Mouse (Mus musculus): ENCODE measurements around the gene Mark2. TPM values are rescaled to one million over a fixed set of nuclear protein-coding genes. Genes with fewer than 3 reads are reported as not detected.

The Mark2 gene
- polyA plus RNA-seq, 1 experiment from 2014 or later, result 40.5 TPM

GRCm38 (mm10) chr19:7291958-7292709 is 49.5 kb downstream of the Mark2 start:
- H3K9ac ChIP-seq (ENCODE audit: low read depth, low read length), result no peak overlapping the region
- peak overlapping the region; percentile 41; the same call in 1 of the 2 replicates for H3K27ac ChIP-seq (ENCODE audit: low read depth, low read length)
- H3K27me3 ChIP-seq (replicated peaks; ENCODE audit: control insufficient read depth, insufficient read depth, low read length), result no peaks in the 10 kb centered on the region
- WGBS, result 69% methylated on average over 7 of the region's 7 CpGs
- ATAC-seq, result 0 out of 2 replicates have a peak, but pooled peaks have one; percentile 31
- H3K36me3 ChIP-seq (ENCODE audit: control insufficient read depth, insufficient read depth, low read length), result 0 out of 2 replicates have a peak, but pooled peaks cover 7% of the 10 kb centered on the region
- H3K4me2 ChIP-seq (ENCODE audit: low read length), result no peak overlapping the region
- no peak overlapping the region for H3K4me3 ChIP-seq (ENCODE audit: low read length)
- H3K9me3 ChIP-seq (ENCODE audit: control insufficient read depth, low read length), result no peaks in the 10 kb centered on the region
- H3K4me1 ChIP-seq (ENCODE audit: control insufficient read depth, insufficient read depth, low read depth, low read length), result peaks cover 2% of the 10 kb centered on the region; the same call in 1 of the 2 replicates

DNA sequence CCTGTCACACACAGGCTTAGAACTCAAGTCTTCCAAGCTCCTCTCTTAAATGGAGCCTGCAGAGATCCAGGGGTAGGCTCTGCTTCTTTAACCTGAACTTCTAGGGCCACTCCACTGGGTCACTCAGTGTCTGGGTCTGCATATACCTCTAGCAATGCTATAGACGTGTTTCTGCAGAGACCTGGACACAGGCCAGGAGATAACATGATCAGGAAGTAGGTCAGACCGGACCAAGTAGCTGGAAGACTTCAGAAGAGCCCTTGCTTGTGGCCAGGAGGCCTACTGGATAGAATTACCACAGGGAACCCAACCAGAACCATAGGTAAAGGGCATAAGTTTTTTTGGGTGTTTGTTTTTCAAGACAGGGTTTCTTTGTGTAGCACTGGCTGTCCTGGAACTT is 51.9 kb downstream of the Mark2 start:
- no peak overlapping the region for H3K4me3 ChIP-seq (ENCODE audit: low read length)
- no peak overlapping the region for H3K27ac ChIP-seq (ENCODE audit: low read depth, low read length)
- no peak overlapping the region for H3K9ac ChIP-seq (ENCODE audit: low read depth, low read length)
- no peaks in the 10 kb centered on the region for H3K9me3 ChIP-seq (ENCODE audit: control insufficient read depth, low read length)
- no peaks in the 10 kb centered on the region for H3K27me3 ChIP-seq (replicated peaks; ENCODE audit: control insufficient read depth, insufficient read depth, low read length)
- peaks cover 19% of the 10 kb centered on the region for H3K36me3 ChIP-seq (ENCODE audit: control insufficient read depth, insufficient read depth, low read length)
- no peak for ATAC-seq
- H3K4me2 ChIP-seq (ENCODE audit: low read length), result no peak overlapping the region
- H3K4me1 ChIP-seq (ENCODE audit: control insufficient read depth, insufficient read depth, low read depth, low read length), result peaks cover 2% of the 10 kb centered on the region; the same call in 1 of the 2 replicates
- 68% methylated on average over 2 of the region's 2 CpGs for WGBS

GRCm38 (mm10) chr19:7288288-7288687 is 53.4 kb downstream of the Mark2 start:
- Histone ChIP-seq H3K4me3 (ENCODE audit: low read length) (no peak overlapping the region), H3K9ac (ENCODE audit: low read depth, low read length) (no peak overlapping the region), H3K27me3 (replicated peaks; ENCODE audit: control insufficient read depth, insufficient read depth, low read length) (no peaks in the 10 kb centered on the region), H3K9me3 (ENCODE audit: control insufficient read depth, low read length) (no peaks in the 10 kb centered on the region), H3K4me1 (ENCODE audit: control insufficient read depth, insufficient read depth, low read depth, low read length) (0 out of 2 replicates have a peak, but pooled peaks cover 2% of the 10 kb centered on the region), H3K4me2 (ENCODE audit: low read length) (no peak overlapping the region), H3K27ac (ENCODE audit: low read depth, low read length) (no peak overlapping the region), H3K36me3 (ENCODE audit: control insufficient read depth, insufficient read depth, low read length) (peaks cover 23% of the 10 kb centered on the region)
- 88% methylated on average over 3 of the region's 3 CpGs for WGBS
- ATAC-seq, result no peak

DNA sequence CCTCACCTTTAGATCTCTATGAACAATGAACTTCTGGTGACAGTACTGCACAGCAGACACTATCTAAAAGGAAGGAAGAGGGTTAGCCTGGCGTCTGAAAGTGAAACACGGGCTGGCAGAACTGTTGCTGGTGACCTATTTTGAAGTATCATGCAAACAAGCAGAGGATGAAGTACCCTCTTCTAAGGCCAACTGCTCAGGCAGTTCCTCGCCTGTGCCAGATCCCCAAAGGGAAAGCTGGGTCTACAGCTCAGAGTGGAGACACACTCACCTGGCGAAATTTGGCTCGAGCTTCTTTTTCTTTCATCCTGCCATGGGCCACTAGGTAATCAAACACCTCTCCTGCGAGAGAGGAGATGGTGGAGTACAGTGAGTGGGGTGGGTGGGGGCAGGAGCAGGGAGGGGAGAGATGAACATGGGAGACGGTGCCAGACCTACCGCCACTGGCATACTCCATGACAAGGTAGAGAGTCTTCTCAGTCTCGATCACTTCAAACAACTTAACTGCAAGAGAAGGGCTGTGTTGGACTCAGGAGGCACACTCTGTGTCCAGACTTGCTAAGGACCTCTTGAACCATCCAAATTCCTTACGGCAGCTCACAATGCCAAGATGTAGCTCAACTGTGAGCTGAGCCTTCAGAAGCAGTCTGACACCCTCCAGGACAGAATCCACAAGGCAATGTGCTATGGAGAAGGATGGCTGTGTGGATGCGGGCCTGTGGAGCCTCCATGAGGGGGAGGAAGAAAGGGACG is 54.9 kb downstream of the Mark2 start:
- ATAC-seq, result no peak
- Histone ChIP-seq H3K9me3 (ENCODE audit: control insufficient read depth, low read length) (no peaks in the 10 kb centered on the region), H3K9ac (ENCODE audit: low read depth, low read length) (no peak overlapping the region), H3K4me3 (ENCODE audit: low read length) (no peak overlapping the region), H3K27ac (ENCODE audit: low read depth, low read length) (no peak overlapping the region), H3K27me3 (replicated peaks; ENCODE audit: control insufficient read depth, insufficient read depth, low read length) (no peaks in the 10 kb centered on the region), H3K4me2 (ENCODE audit: low read length) (no peak overlapping the region), H3K4me1 (ENCODE audit: control insufficient read depth, insufficient read depth, low read depth, low read length) (0 out of 2 replicates have a peak, but pooled peaks cover under 1% of the 10 kb centered on the region), H3K36me3 (ENCODE audit: control insufficient read depth, insufficient read depth, low read length) (peaks cover 36% of the 10 kb centered on the region)
- 91% methylated on average over 12 of the region's 12 CpGs for WGBS

DNA sequence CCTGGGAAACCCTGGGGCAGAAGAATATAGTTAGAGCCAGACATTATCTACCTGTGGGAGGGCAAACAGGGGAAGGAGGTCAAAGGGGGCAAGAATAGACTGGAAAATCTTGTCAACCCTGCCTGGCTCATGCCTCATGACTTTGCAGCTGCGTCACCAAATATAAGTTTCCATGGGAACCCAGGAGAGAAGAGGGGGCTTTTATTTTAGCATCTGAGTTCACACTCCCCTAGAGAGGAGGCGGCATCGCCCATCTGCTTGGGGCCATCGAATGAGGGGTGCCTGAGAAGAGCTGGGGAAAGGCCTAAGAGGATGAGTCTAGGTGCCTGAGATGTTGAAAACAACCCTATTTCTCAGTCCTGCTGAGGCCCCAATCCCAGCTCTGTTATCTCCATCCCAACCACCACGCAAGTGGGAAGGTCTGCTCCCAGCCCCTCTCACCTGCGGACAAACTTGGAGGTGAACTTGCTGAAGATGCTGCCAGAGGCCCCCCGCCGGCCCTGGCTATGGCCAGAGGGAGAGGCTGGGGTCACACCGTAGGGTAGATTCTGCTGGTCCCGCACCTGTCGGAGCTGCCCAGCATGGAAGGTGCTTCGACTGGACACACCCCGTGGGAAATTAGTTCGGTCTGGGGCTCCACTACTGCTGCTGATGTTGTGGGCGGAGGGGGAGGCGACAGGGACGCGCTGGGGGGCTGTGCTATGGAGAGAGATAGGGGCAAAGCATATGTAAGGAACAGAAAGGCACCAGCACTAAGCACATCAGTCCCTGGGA is 60.9 kb downstream of the Mark2 start:
- Histone ChIP-seq H3K9me3 (ENCODE audit: control insufficient read depth, low read length) (no peaks in the 10 kb centered on the region), H3K4me3 (ENCODE audit: low read length) (no peak overlapping the region), H3K36me3 (ENCODE audit: control insufficient read depth, insufficient read depth, low read length) (peaks cover 29% of the 10 kb centered on the region), H3K9ac (ENCODE audit: low read depth, low read length) (no peak overlapping the region), H3K27me3 (replicated peaks; ENCODE audit: control insufficient read depth, insufficient read depth, low read length) (no peaks in the 10 kb centered on the region), H3K4me2 (ENCODE audit: low read length) (no peak overlapping the region), H3K4me1 (ENCODE audit: control insufficient read depth, insufficient read depth, low read depth, low read length) (peaks cover 12% of the 10 kb centered on the region), H3K27ac (ENCODE audit: low read depth, low read length) (no peak overlapping the region)
- 88% methylated on average over 18 of the region's 18 CpGs for WGBS
- no peak for ATAC-seq

DNA sequence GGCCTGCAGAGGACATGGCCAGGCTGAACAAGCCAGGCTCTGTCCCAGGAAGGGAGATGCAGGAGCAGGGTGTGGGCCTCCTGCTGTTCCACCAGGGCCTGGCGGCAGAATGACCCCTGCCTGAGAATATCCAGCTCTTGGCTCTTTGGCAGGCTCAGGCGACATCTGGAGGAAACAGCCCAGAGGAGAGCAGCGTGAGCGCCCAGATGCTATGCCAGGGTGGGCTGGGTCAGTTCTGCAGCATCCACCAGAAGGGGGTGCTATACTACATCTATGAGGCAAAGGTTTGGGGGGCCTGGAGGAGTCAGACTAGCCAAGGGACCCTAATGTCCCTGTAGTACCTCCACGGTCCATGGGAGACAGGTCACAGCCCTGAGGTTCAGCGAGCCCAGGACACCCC is 62.5 kb downstream of the Mark2 start:
- 43% methylated on average over 6 of the region's 6 CpGs for WGBS
- Histone ChIP-seq H3K4me2 (ENCODE audit: low read length) (no peak overlapping the region), H3K36me3 (ENCODE audit: control insufficient read depth, insufficient read depth, low read length) (peaks cover 31% of the 10 kb centered on the region), H3K4me3 (ENCODE audit: low read length) (no peak overlapping the region), H3K27me3 (replicated peaks; ENCODE audit: control insufficient read depth, insufficient read depth, low read length) (no peaks in the 10 kb centered on the region), H3K9me3 (ENCODE audit: control insufficient read depth, low read length) (no peaks in the 10 kb centered on the region), H3K27ac (ENCODE audit: low read depth, low read length) (peak overlapping the region; percentile 60; the same call in 1 of the 2 replicates), H3K4me1 (ENCODE audit: control insufficient read depth, insufficient read depth, low read depth, low read length) (peaks cover 25% of the 10 kb centered on the region), H3K9ac (ENCODE audit: low read depth, low read length) (peak overlapping the region; percentile 2; the same call in 1 of the 2 replicates)
- ATAC-seq, result no peak

- Histone ChIP-seq H3K27me3 (replicated peaks; ENCODE audit: control insufficient read depth, insufficient read depth, low read length) (no peaks in the 10 kb centered on the region), H3K36me3 (ENCODE audit: control insufficient read depth, insufficient read depth, low read length) (peaks cover 32% of the 10 kb centered on the region), H3K9me3 (ENCODE audit: control insufficient read depth, low read length) (no peaks in the 10 kb centered on the region), H3K4me2 (ENCODE audit: low read length) (no peak overlapping the region), H3K9ac (ENCODE audit: low read depth, low read length) (peak overlapping the region; percentile 2; the same call in 1 of the 2 replicates), H3K4me1 (ENCODE audit: control insufficient read depth, insufficient read depth, low read depth, low read length) (peaks cover 28% of the 10 kb centered on the region), H3K4me3 (ENCODE audit: low read length) (no peak overlapping the region), H3K27ac (ENCODE audit: low read depth, low read length) (peak overlapping the region; percentile 60; the same call in 1 of the 2 replicates)
- WGBS, result 62% methylated on average over 6 of the region's 6 CpGs
- no peak for ATAC-seq
Observed at GRCm38 (mm10) chr19:7278200-7278906, 63.3 kb downstream of the Mark2 start.

- H3K4me3 ChIP-seq (ENCODE audit: low read length), result no peak overlapping the region
- H3K9ac ChIP-seq (ENCODE audit: low read depth, low read length), result no peak overlapping the region
- H3K9me3 ChIP-seq (ENCODE audit: control insufficient read depth, low read length), result no peaks in the 10 kb centered on the region
- peaks cover 22% of the 10 kb centered on the region for H3K36me3 ChIP-seq (ENCODE audit: control insufficient read depth, insufficient read depth, low read length)
- peaks cover 28% of the 10 kb centered on the region for H3K4me1 ChIP-seq (ENCODE audit: control insufficient read depth, insufficient read depth, low read depth, low read length)
- H3K4me2 ChIP-seq (ENCODE audit: low read length), result no peak overlapping the region
- ATAC-seq, result no peak
- peak overlapping the region; percentile 81; the same call in 1 of the 2 replicates for H3K27ac ChIP-seq (ENCODE audit: low read depth, low read length)
- H3K27me3 ChIP-seq (replicated peaks; ENCODE audit: control insufficient read depth, insufficient read depth, low read length), result no peaks in the 10 kb centered on the region
- 58% methylated on average over 7 of the region's 7 CpGs for WGBS
Observed at GRCm38 (mm10) chr19:7276796-7277195, 64.9 kb downstream of the Mark2 start.

All from hindbrain, embryonic 16.5 days (tissue).